Mouse (Mus musculus) limb, embryonic 12.5 days (tissue): Measurements from ENCODE around the gene Gm14418. TPM values are rescaled to one million over a fixed set of nuclear protein-coding genes. Genes with fewer than 3 reads are reported as not detected.
"Not testable (repeated sequence)": the region's sequence is repeated elsewhere in the genome, so short reads cannot be mapped to it uniquely, and the experiment has no call there.

Experiments
- ATAC-seq: fragments of 200-750 bp; cut with Nextera tagmentation; 2 replicates; pipeline ENCODE4 v1.8.0; 2017; ENCODE audit warnings: low read depth, moderate TSS enrichment; ENCODE audit not compliant: insufficient number of reproducible peaks, insufficient read depth, low FRiP score, low TSS enrichment
- H3K27ac ChIP-seq: fragments of 300-500 bp; sonication (generic); 2 replicates; pipeline ENCODE4 v1.5.1; 2016; ENCODE audit warnings: mild to moderate bottlenecking, moderate library complexity
- H3K27me3 ChIP-seq: fragments of 300-500 bp; sonication (generic); 2 replicates; pipeline ENCODE4 v1.6.1; 2016; ENCODE audit warnings: mild to moderate bottlenecking, moderate library complexity
- H3K36me3 ChIP-seq: fragments of 300-500 bp; sonication (generic); 2 replicates; pipeline ENCODE4 v1.6.1; 2016; ENCODE audit warnings: mild to moderate bottlenecking, moderate library complexity
- H3K4me1 ChIP-seq: fragments of 300-500 bp; sonication (generic); replicated peaks from 2 replicates; pipeline ENCODE4 v1.6.1; 2016
- H3K4me2 ChIP-seq: fragments of 300-500 bp; sonication (generic); 2 replicates; pipeline ENCODE4 v1.6.1; 2016; ENCODE audit warnings: mild to moderate bottlenecking, moderate library complexity
- H3K4me3 ChIP-seq: fragments of 300-500 bp; sonication (generic); replicated peaks from 2 replicates; pipeline ENCODE4 v1.5.1; 2016; ENCODE audit warnings: mild to moderate bottlenecking
- H3K9ac ChIP-seq: fragments of 300-500 bp; sonication (generic); replicated peaks from 2 replicates; pipeline ENCODE4 v1.6.1; 2016; ENCODE audit warnings: mild to moderate bottlenecking, moderate library complexity
- H3K9me3 ChIP-seq: fragments of 300-500 bp; sonication (generic); 2 replicates; pipeline ENCODE4 v1.6.1; 2016; ENCODE audit warnings: mild to moderate bottlenecking, moderate library complexity
- WGBS: fragments of 180-500 bp; shearing (Covaris S2); methylation state at CpG from one replicate; pipeline ENCODE4 v1.1.7; 2016; 5-methylcytosine and 5-hydroxymethylcytosine counted together
- polyA plus RNA-seq: library from polyadenylated mRNA; unstranded; fragments of >200 nt; fragmentation: Nextera tagmentation; extraction: Ambion mirVana; gene quantifications from 2 replicates; pipeline ENCODE4 v1.2.1, GENCODE M21; 2016

Gene Gm14418
- 9.5 and 10.9 TPM in 2 replicates for polyA plus RNA-seq

GRCm38 (mm10) chr2:177398096-177398495, at the start of gene Gm14418:
Gene Gm14418, minus strand, starts transcription at chr2:177398320.
- H3K9me3 ChIP-seq, H3K27me3 ChIP-seq, H3K27ac ChIP-seq, H3K9ac ChIP-seq, H3K36me3 ChIP-seq, H3K4me2 ChIP-seq, ATAC-seq, H3K4me1 ChIP-seq: not testable (repeated sequence)
- peak within 1 kb of the TSS; percentile 34 for H3K4me3 ChIP-seq
- 27% methylated on average over 6 of the region's 6 CpGs for WGBS

Other genes with a start within 250 kb of the Gm14418 start
- gene Gm14410, start 191.9 kb downstream of the Gm14418 start, polyA plus RNA-seq: 24.0 and 34.6 TPM in 2 replicates
- not detected in 2 replicates for gene Gm14409, start 131.3 kb downstream of the Gm14418 start, polyA plus RNA-seq
- gene Gm14412, start 74.0 kb downstream of the Gm14418 start, polyA plus RNA-seq: 0.31 and 0.35 TPM in 2 replicates
- 13.0 and 15.2 TPM in 2 replicates for gene Zfp970, start 66.4 kb upstream of the Gm14418 start, polyA plus RNA-seq
- gene Gm14403, start 99.9 kb upstream of the Gm14418 start, polyA plus RNA-seq: 5.3 TPM in 2 replicates
- gene Gm14406, start 179.9 kb upstream of the Gm14418 start, polyA plus RNA-seq: not detected in 2 replicates